Mouse (Mus musculus) CH12F3 (cell line): ENCODE results near the gene Cypt12.

Source experiments
- in situ Hi-C: fragments of 300-500 bp; cut with MboI; formaldehyde crosslinking; loops from 2 replicates; pipeline ENCODE4 v1.14.3; 2020; ENCODE audit warnings: low sequenced_read_pairs

Gene Cypt12

DNA sequence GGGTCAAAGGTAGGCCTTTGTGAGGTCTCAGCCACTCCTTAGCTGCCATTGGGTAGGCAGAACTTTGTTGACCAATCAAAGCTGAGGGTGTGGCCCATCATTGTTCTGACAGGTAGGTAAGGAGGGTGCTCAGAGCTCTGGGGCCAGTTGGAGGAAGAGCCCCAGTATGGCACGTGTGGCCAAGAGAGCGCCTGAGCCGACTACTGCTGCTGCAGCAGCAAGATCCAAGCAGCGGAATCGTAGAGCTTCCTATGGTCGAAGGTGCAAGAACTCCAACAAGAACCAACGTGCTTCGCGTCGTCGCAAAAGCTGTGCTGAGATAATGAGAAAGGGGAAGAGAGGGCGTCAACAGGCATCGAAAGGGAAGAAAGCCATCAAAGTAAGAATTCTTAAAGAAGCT is at the start of gene Cypt12:
TSS of gene Cypt12 (plus strand) at position 112 of the 400 bp plus-strand sequence.
- in situ Hi-C loops = no loop called here

- in situ Hi-C loops = no loop called here
These were observed 34.4 kb upstream of the Cypt12 start for GRCm38 (mm10) chr3:17913796-17914195.

- in situ Hi-C loops = no loop called here
These were observed 8.0 kb upstream of the Cypt12 start for GRCm38 (mm10) chr3:17940206-17940605.
